Mouse (Mus musculus): Measurements from ENCODE around the gene Ranbp3l.

Gene Ranbp3l

DNA sequence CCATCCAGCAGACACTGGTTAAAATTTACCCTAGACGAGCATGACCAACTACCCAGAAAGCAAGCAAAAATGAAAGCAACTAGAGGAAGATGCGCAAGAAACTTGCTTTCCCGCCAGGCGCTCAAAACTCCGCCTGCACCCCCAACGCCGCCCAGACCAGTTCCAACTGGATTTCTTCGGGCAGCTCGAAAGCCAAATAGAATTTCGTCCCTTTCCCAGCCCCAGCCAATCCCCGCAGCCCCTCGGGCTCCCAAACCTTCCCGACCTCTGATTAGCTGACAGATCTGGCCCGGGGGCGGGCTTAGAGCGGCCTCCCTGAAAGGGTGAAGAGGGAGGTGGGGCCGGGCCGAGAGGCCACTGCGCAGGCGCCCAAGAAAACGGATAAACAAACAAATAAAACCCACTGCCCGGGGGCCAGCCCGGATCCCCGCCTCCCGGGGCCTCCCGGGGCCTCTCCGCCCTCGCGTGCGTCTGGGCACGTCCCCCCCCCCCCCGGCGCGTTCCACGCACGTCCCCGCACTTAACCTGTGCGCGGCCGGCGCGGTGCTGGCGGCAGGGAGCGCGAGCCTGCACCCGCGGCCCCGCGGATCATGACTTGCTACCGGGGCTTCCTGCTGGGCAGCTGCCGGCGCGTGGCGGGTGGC, 103.3 kb downstream of the Ranbp3l start, which contains the start of gene Nadk2:
Gene Nadk2, plus strand, starts transcription at position 349 of the 644 bp plus-strand sequence.
- DNase-seq (ENCODE audit: low spot score in 2 of 2), result peak; percentile 95 to 99

DNA sequence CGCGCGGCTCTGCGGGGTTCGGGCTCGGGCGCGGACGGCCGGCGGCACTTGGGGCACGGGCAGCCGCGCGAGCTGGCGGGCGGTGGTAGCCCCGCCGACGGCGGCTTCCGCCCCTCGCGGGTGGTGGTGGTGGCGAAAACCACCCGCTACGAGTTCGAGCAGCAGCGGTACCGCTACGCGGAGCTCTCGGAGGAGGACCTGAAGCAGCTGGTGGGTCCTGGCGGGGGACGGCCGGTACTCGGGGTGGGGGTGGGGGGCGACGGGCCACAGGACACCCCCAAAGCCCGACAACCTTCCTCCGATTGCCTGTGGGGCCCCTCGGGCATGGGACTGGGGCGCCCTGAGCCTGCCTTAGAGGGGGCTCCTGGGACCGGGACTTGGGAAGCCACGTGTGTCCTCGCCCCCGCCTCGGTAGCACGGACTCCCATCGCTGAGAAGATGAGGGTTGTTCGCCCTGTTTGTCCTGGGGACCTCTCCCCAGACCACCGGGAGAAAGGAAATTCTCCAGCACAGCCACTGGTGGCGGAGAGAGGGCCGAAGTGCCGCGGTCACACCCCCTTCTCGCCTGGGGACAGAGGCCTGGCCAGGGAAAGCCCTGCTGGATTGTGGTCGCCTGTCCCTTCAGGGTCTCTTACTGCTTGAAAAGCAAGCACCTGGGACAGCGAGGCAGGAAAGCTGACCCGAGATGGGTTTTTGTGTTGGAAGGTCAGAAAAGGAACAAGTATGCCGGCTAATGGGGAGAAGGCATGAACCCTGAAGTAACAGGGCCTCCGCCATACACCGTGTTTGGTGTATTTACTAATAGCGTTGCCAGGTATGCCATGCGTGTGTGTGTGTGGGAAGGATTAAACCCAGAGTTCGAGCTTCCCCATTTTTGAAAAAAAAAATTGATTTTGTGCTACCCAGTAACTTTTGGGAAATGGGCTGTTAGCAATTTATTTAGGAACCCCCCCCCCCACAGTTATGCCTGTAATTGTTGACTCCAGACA, 104.1 kb downstream of the Ranbp3l start:
- peak; percentile 68 to 78 for DNase-seq (ENCODE audit: low spot score in 2 of 2)

DNA sequence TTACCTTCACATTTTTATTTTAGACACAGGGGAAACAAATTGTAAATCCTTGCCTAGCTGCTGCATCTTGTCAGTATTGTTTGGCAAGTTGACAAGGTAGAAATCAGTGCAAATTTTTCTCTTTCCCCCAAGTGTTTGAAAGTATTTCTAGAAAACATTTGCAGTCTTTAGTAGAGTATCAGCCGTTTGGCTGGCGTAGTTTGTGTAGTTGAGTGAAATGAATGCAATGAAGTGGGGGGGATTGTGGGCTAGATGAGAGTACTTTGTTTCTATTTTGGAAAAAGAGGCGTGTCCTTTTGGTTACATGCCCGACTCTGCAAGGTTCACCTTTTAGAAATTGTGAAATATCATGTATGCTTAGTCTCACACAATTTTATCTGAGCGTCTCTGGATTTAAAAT, 104.9 kb downstream of the Ranbp3l start:
- no peak for DNase-seq (ENCODE audit: low spot score in 2 of 2)

DNA sequence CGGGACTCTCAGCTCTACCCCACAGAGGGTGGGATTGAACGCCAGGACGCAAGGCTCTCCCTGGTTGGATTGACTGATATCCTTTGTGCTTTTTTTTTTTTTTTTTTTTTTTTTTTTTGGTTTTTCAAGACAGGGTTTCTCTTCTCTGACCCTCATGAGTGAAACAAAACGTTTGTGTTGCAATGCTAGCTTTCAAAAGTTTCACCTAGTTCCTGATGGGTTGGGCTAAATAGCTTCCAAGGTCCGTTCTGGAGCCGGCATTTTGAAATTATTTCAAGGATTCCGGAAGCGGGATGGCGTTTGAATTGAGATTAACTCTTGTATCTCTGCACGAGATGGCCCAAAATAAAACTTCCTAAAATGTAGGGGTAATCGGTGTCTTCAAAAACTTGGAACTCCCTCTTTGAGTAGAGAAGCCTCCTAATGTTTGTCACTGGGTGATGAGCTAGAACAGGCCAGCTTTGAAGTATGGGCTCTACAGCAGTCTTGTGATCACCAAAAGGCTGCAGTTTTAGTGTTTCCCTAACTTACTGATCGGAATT, 105.4 kb downstream of the Ranbp3l start:
- DNase-seq (ENCODE audit: low spot score in 2 of 2), result no peak

DNA sequence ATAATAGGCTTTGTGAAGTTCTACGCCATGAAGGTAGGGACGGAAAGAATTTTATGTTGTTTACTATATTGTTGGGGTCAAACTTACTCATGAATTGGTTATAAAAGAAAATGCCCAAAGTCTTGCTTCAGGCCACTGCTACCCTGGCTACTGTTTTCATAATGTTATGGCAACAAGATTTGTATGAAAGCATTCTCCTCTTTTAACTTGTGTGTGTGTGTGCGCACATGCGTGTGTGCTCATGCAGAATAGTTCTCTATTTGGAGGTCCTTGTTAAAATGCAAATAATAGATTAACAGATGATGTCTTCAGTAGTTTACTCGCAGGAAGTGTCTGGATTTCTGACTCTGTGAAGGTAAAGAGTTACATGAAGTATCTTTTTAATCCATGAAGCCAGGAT, 105.9 kb downstream of the Ranbp3l start:
- no peak for DNase-seq (ENCODE audit: low spot score in 2 of 2)

DNA sequence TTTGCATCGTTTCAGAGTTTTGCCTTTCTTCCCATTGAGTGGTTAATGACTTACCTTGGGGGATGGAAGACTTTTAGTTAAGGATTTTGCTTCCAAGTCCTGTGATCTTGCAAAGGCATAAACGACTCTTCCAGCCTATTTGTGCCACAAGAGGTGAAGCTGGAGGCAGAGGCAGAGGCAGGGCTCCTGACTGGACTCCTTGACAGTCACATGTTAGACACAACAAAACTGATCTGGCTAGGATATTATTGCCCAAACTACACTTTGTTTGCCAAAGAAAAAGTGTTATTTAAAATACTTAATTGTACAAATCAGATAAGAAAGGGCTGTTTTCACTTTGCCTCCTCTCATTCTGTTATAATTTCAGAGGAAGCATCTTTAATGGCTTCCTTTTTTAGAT, 106.4 kb downstream of the Ranbp3l start:
- DNase-seq (ENCODE audit: low spot score in 2 of 2), result no peak

DNA sequence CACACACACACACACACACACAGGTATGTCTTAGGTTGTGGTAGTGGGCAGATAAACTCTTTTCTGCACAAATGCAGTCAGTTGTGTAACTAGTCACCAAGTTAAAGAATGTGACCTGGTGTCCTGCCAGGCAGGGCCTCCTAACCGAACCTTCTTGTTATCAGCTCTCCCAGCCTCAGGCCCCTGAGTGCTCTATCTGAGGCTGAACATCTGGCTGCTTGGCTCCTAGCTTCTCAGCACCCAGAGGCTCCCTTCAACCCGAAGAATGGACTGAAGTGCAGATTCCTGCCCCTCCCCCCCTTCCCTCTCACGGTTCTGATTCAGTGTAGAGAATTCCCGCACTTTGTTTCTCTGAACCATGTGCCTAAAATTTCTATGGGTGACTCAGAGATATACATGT, 106.9 kb downstream of the Ranbp3l start:
- peak; percentile 58 to 84 for DNase-seq (ENCODE audit: low spot score in 2 of 2)

DNA sequence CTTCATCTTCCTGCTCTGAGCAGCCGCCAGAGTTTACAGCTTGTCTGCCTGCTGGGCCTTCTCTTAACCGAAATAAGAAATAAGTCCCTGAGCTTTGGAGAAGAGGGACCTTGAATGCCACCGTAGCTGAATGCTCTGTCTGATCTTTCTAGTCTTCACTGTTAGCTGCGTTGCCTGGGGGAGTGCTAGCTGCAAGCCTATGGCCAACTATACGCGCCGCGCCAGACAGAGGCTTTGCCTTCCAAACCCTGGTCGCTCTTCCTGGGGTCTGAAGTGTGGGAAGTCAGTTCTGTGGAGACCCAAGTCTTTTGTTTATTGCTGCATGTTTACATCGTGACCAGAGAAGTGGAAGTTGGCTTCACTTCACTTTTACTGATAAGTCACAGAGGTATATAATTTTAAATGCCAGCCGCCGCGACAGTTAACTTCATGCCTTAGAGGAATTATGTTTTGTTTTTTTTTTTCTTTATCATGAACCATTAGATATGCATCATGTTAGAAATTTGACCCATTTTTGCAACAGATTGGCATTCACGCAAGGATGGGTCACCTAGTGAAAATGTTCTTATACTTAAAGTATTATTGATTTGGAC, 108.0 kb downstream of the Ranbp3l start:
- DNase-seq (ENCODE audit: low spot score in 2 of 2), result no peak

DNA sequence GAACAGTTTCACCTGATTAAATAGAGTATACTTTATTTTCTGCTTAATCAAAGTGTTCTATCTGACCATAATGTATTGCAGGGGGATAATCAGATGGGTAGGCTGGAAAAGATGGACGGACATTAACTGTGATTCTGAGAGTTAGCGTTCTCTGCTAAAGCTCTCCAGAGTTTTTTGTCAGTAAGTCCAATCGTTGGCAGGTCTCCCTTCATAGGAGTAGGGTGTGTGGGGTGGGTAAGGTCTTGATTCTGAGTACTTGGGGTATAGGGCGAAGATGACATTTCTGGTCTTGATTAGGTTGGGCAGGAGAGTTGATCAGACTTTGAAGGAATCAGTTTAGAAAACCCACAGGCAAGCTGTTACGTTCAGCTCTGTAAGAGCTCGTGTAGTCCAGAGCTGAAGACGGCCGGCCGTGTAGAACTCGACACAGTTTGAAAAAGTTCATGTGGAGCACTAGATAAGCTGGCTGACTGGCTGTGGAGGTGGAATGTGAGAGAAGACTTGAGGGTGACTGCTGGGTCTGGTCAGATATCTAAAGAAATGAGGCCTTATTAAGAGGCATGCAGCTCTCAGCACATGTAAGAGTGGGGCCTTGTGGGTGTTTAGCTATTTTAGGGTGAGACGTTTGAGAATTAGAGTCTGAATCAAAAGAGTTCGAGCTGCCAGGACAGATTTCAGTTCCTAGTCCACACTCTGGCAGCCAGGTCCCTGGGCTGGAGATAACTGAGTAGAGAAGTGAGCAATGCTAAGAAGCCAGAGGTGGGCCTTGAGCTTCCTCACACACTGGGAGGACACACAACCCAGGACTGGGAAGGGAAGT, 110.9 kb downstream of the Ranbp3l start:
- DNase-seq (ENCODE audit: low spot score in 2 of 2), result peak; percentile 47 to 61

DNA sequence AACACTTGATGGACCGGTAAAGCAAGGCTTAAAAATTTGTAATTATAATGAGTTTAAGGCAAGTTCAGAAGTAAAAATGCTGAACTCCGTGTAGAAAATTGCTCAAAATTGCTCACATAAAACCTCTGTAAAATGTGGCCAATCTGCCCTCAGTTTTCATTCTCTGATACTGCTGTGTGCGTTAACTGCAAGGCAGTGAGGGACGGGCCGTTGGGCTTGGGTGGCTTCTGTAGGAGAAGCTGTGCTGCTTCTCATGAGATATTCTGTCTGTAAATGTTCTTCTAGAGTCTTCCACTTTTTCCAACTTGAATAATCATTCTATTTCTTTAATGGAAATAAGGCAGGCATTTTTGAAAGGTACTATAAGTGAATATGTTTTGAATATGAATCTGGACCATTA, 111.9 kb downstream of the Ranbp3l start:
- DNase-seq (ENCODE audit: low spot score in 2 of 2), result no peak

DNA sequence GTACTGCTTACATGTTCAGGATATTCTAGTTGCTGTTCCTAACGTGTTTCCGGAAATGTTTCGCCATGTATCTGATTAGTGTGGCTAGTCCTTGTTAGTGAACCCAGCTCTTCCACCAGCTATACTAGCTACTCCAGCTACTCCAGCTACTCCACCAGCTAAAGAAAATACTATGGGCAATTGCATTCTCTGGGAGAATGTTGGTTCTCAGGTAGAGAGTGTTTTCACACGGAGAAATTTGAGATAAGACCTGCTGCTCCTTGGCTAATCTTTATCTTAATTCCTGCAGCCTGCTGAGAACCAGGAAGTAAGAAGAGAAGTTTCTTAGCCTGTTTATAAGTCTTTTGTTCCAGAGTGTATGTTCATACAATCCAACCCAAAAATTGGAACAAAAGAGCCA, 112.5 kb downstream of the Ranbp3l start:
- DNase-seq (ENCODE audit: low spot score in 2 of 2), result no peak

DNA sequence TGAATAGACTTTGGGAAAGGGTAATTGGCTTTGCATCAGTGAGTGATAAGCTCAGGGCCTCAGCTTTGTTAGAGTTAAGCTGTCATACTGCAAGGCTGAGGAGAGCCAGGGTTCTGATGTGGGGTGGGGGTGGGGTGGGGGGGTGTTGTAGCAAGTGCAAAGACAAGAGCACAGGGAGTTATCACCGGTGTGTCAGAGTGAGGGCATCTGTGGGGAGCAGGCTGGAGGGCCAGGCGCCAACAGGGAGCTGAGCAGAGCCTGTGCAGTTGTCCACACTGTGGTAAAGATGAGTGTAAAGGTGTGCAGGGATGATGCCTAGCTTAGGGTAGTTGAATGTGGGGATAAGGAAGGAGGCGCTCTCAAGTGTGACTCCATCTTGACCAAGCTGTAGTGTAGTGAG, 113.5 kb downstream of the Ranbp3l start:
- no peak for DNase-seq (ENCODE audit: low spot score in 2 of 2)

DNA sequence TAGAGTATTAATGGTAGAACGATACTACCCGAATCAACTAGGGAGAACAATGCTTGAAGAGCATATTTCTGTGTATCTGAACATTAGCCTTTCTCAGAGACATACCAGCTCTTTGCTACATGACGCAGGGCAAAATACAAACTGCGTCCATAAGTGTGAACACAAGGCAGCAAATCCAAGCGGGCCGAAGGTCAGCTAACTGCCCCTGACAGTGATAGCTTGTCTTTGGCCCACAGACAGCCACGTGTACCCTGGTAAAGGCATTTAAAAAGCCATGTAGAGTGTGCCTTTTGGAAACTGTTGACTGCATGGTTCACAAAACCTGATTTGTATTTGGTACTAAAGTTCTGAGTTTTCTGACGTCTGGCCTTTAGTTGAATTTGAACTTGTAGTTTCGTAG, 115.0 kb downstream of the Ranbp3l start:
- DNase-seq (ENCODE audit: low spot score in 2 of 2), result no peak

DNA sequence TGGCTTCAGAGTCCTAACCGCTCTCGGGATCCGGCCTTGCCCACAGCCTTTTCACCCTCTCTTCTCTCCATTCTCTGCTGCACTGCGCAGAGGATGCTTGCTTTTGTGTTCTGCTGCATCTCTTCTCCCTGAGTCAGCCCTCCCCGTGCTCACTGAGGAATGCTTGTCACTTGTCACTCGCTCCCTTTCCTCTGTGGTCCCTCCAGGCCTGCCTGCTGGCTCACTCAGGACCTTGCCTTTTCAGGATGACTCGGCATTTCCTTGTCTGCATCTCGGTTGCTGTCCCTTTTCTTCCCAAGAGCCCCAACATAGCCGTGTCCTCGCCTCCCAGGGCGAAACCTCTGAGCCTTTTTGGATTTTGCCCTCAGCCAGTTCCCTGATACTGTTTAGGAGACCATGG, 119.1 kb downstream of the Ranbp3l start:
- DNase-seq (ENCODE audit: low spot score in 2 of 2), result peak in 1 of 2 experiments; percentile 41

DNA sequence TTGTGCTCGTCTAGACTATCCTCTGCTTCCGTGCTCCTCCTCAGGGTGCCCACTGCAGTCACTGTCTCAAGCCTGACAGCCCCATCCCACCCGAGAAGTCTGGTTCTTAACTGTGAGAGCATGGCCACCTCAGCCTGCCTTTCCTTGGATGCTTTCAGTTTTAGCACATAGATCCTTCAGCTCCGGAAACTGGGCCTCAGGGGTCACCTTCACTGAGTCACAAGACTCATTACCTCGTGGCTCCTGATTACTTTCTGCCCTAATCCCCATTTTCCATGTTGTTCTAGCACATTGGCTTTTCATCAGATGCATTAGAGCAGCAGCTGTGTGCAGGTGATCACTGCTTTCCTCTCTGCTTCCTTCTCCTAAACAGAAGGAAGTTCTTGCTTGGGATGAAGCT, 119.7 kb downstream of the Ranbp3l start:
- DNase-seq (ENCODE audit: low spot score in 2 of 2), result no peak

DNA sequence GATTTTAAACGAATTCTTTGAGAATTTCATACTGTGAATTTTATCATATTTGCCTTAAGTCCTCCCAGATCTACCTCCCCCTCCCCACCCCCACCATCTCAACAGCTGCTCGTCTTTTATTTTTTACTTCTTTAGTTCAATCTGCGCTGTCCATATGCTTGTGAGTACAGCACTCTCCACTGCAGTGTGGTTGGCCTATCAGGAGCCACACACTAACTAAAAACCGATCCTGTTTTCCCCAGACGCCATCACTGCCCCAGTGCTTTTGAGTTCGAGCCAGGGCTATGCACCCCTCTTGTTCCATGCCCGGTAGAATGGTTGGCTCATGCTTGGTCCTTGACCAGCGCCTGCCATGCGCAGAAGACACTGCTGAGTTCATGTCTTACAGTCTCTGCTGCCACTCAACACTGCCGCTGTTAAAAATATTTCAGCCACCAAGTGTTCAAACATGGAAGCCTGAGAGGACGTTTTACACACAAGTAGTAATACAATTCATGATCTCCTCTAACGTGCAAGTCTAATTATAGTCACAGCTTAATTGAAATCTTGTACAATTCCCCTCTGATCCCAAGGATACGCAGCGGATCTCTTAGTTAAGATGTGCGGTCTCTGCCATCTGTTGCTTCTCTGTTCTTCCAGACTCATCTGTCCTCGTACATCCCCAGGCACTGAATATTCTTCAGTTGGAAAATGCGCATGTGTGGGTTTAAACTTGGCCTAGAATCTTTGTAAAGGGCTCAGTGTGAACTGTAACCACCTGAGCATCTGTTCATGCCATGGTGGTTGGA, 120.3 kb downstream of the Ranbp3l start:
- DNase-seq (ENCODE audit: low spot score in 2 of 2), result no peak

DNA sequence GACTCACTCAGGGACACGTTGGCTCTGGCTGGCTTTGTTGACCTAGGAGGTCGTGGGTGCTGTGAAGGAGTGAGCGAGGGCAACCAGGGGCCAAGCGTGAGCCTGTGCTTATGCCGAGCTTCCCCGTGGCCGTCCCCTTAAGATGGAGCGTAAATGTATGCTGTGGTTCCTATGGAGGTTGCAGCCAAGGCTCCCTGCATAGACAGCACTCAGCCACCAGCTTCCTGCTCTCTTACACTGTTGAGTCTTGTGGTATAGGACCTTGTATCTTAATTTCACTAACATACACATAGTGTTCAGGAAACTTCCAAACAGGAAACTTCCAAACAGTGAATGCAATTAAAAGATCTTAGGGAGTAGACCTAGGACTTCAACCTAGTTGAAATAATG, 120.9 kb downstream of the Ranbp3l start:
- peak in 1 of 2 experiments; percentile 1 for DNase-seq (ENCODE audit: low spot score in 2 of 2)

DNA sequence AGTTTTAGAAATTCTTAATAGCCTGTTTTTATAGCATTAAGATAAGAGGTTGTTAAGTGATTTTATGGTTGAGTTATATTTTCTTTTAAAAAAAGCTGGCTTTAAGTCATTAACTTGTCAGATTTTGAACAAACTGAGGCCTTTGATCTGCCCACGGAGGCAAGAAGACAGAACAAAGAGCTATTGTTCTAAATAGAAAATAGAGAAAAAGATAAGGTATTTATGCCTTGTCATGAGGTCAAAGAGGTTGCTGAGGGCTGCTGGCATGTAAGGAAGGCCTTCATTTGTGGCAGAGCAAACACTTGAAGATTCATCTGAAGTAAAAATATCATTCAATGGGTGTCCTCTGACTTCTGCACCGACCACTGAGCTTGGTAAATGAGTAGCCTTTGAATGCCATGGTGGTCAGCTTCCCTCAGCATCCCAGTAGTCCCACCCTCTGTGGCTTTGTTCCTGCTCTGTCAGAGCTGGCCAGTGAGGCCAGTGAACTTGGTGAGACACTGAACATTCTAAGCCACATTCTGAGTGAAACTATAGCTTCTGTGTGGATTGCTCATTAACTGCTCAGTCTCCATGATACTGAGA, 121.5 kb downstream of the Ranbp3l start:
- no peak for DNase-seq (ENCODE audit: low spot score in 2 of 2)

DNA sequence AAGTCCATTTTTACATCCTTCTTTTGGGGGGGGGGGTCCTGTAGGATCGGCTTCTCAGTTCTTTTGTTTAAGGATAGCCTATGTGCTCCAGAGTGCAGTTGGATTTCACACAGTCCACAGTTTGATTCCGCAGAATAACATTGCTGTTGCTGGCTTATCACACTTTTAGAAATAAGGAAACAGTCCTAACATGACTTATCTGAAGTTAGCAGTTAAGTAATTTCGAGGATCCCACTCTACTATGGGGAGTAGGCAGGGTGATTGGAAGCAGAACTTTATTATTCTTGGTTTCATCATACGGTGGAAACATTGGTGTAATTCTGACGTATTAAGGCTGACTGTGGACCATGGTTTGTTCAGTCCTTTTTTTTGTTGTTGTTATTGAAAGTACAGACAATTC, 122.9 kb downstream of the Ranbp3l start:
- DNase-seq (ENCODE audit: low spot score in 2 of 2), result no peak
